Mouse (Mus musculus): ENCODE data around the gene Cdh23. TPM values are rescaled to one million over a fixed set of nuclear protein-coding genes. Genes with fewer than 3 reads are reported as not detected.

Gene Cdh23
- polyA plus RNA-seq, 1 experiment from 2014 or later: 0.90 TPM

- H3K27me3 ChIP-seq: no peaks in the 10 kb centered on the region
- H3K9ac ChIP-seq: no peak overlapping the region
- ATAC-seq (ENCODE audit: insufficient number of reproducible peaks, insufficient read depth, low FRiP score, low TSS enrichment): no peak
- no peaks in the 10 kb centered on the region for H3K9me3 ChIP-seq
- H3K4me3 ChIP-seq: no peak overlapping the region
- H3K27ac ChIP-seq: no peak overlapping the region
- no peaks in the 10 kb centered on the region for H3K4me1 ChIP-seq
- H3K4me2 ChIP-seq (replicated peaks): no peak overlapping the region
- H3K36me3 ChIP-seq: no peaks in the 10 kb centered on the region
- 87% methylated on average over 4 of the region's 4 CpGs for WGBS
These were observed 10.0 kb upstream of the Cdh23 start for GRCm38 (mm10) chr10:60706268-60706667.

DNA sequence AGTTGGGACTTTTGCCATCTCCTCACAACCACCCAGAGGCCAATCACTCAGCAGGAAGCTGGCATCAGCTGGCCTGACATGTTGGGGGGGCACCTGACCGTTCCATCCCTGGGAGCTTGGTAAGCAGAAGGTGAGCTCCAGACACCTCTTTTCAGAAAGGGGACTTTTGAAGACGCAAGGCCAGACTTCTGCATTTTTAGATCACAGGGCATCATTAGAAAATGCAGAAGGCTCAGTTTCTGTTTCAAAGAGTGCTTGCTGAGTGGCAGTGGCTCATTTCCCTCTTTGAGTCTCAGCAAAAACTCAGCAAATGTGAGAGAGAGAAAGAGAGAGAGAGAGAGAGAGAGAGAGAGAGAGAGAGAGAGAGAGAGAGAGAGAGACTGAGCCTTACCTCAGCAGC, 8.8 kb upstream of the Cdh23 start:
- ATAC-seq (ENCODE audit: insufficient number of reproducible peaks, insufficient read depth, low FRiP score, low TSS enrichment): no peak
- Histone ChIP-seq H3K27ac (no peak overlapping the region), H3K4me2 (replicated peaks) (no peak overlapping the region), H3K27me3 (0 out of 2 replicates have a peak, but pooled peaks cover 3% of the 10 kb centered on the region), H3K9me3 (no peaks in the 10 kb centered on the region), H3K4me3 (no peak overlapping the region), H3K9ac (no peak overlapping the region), H3K4me1 (no peaks in the 10 kb centered on the region), H3K36me3 (no peaks in the 10 kb centered on the region)
- 72% methylated on average over 2 of the region's 2 CpGs for WGBS

- Histone ChIP-seq H3K9me3 (no peaks in the 10 kb centered on the region), H3K36me3 (no peaks in the 10 kb centered on the region), H3K4me1 (peaks cover 11% of the 10 kb centered on the region), H3K4me3 (no peak overlapping the region), H3K27ac (no peak overlapping the region), H3K4me2 (replicated peaks) (no peak overlapping the region), H3K27me3 (peaks cover 7% of the 10 kb centered on the region; the same call in 1 of the 2 replicates), H3K9ac (no peak overlapping the region)
- 83% methylated on average over 6 of the region's 6 CpGs for WGBS
- ATAC-seq (ENCODE audit: insufficient number of reproducible peaks, insufficient read depth, low FRiP score, low TSS enrichment): no peak
These were observed 1.5 kb upstream of the Cdh23 start for GRCm38 (mm10) chr10:60697775-60698174.

DNA sequence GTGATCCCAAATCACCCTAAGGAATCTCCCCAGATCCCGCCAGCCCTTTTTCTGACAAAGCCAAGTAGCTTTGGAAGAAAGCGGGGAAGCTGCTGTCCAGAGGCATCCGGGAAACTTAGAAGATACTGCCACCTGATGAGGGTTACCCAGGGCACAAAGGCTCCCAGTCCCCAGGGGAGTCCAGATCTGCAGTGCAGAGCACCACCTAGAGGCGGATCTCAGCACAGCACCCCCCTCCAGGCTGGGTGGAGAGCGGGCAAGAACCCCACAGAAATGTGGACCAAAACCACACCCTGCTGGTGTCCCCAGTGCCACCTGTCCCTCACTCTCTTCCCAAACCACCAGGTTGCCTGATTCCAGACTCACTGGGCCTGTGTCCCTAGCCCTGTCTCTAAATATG, 685 bp upstream of the Cdh23 start:
- H3K4me2 ChIP-seq (replicated peaks): no peak overlapping the region
- peaks cover 7% of the 10 kb centered on the region; the same call in 1 of the 2 replicates for H3K27me3 ChIP-seq
- WGBS: 14% methylated on average over 5 of the region's 5 CpGs
- H3K9me3 ChIP-seq: no peaks in the 10 kb centered on the region
- no peak overlapping the region for H3K27ac ChIP-seq
- no peaks in the 10 kb centered on the region for H3K36me3 ChIP-seq
- no peak for ATAC-seq (ENCODE audit: insufficient number of reproducible peaks, insufficient read depth, low FRiP score, low TSS enrichment)
- H3K4me3 ChIP-seq: no peak overlapping the region
- peaks cover 17% of the 10 kb centered on the region for H3K4me1 ChIP-seq
- H3K9ac ChIP-seq: no peak overlapping the region

DNA sequence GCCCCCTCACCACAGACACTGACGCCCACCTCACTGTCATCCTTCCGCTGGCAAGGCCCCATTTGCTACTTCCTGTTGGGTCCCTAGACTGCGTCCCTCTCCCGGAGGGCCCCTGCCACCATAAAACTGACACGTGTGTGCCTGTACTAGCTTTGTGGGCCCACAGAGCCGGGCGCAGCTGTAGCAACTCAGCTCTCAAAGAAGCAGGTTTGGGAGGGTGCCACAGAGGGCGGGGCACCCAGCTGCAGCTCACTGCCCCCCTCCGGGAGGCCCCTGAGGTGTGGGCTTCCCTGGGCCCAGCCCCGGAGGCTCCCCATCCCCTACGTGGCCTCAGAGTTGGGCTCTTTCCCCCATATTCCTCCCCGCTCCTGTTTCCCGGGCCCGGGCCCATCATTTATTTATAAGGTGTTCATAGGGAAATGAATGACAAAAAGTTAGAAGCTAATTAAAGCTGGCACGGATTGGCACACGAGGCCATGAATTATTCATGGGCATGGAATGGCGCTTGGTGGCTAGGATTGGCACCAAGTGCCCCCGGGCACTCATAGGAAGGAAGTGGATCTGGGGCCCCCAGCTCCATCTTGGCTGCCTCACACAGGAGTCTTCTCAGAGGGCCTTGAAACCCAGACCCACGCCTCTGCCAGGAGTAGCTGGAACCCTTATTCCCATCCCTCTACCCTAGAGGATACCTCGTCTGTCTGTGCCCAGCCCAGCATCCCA, 4.5 kb downstream of the Cdh23 start:
- H3K4me1 ChIP-seq: peaks cover 18% of the 10 kb centered on the region
- no peak overlapping the region for H3K27ac ChIP-seq
- H3K9me3 ChIP-seq: no peaks in the 10 kb centered on the region
- H3K27me3 ChIP-seq: peaks cover 35% of the 10 kb centered on the region
- 82% methylated on average over 20 of the region's 20 CpGs for WGBS
- no peaks in the 10 kb centered on the region for H3K36me3 ChIP-seq
- H3K4me2 ChIP-seq (replicated peaks): no peak overlapping the region
- no peak overlapping the region for H3K4me3 ChIP-seq
- no peak overlapping the region for H3K9ac ChIP-seq
- ATAC-seq (ENCODE audit: insufficient number of reproducible peaks, insufficient read depth, low FRiP score, low TSS enrichment): no peak

- H3K9ac ChIP-seq: no peak overlapping the region
- WGBS: 45% methylated on average over 6 of the region's 6 CpGs
- H3K27me3 ChIP-seq: peaks cover 43% of the 10 kb centered on the region
- H3K4me3 ChIP-seq: no peak overlapping the region
- no peaks in the 10 kb centered on the region for H3K36me3 ChIP-seq
- H3K27ac ChIP-seq: no peak overlapping the region
- no peaks in the 10 kb centered on the region for H3K9me3 ChIP-seq
- H3K4me2 ChIP-seq (replicated peaks): no peak overlapping the region
- ATAC-seq (ENCODE audit: insufficient number of reproducible peaks, insufficient read depth, low FRiP score, low TSS enrichment): no peak
- peaks cover 27% of the 10 kb centered on the region for H3K4me1 ChIP-seq
These were observed 5.3 kb downstream of the Cdh23 start for GRCm38 (mm10) chr10:60690960-60691359.

DNA sequence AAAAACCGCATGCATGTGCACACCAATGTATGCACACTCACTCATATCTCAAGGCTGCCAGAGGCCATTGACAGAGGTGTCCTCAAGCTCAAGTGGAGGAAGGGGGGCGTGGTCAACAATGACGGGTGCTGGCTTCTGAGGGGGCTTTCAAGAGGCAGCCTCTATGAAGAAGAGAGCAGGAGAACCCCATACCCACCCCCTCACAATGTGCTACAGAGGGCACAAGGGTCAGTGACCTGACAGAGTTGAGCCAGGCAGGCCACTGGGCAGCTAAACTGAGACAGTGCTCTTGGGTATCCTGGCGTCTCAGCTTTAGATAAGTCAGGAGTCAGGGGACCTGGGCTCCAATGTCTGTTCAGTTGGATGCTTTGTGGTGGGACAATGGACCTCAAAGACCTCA, 6.9 kb downstream of the Cdh23 start:
- peaks cover 59% of the 10 kb centered on the region for H3K27me3 ChIP-seq
- peaks cover 27% of the 10 kb centered on the region for H3K4me1 ChIP-seq
- H3K4me3 ChIP-seq: no peak overlapping the region
- H3K9me3 ChIP-seq: no peaks in the 10 kb centered on the region
- 74% methylated on average over 4 of the region's 4 CpGs for WGBS
- H3K36me3 ChIP-seq: no peaks in the 10 kb centered on the region
- no peak for ATAC-seq (ENCODE audit: insufficient number of reproducible peaks, insufficient read depth, low FRiP score, low TSS enrichment)
- no peak overlapping the region for H3K9ac ChIP-seq
- no peak overlapping the region for H3K4me2 ChIP-seq (replicated peaks)
- no peak overlapping the region for H3K27ac ChIP-seq

DNA sequence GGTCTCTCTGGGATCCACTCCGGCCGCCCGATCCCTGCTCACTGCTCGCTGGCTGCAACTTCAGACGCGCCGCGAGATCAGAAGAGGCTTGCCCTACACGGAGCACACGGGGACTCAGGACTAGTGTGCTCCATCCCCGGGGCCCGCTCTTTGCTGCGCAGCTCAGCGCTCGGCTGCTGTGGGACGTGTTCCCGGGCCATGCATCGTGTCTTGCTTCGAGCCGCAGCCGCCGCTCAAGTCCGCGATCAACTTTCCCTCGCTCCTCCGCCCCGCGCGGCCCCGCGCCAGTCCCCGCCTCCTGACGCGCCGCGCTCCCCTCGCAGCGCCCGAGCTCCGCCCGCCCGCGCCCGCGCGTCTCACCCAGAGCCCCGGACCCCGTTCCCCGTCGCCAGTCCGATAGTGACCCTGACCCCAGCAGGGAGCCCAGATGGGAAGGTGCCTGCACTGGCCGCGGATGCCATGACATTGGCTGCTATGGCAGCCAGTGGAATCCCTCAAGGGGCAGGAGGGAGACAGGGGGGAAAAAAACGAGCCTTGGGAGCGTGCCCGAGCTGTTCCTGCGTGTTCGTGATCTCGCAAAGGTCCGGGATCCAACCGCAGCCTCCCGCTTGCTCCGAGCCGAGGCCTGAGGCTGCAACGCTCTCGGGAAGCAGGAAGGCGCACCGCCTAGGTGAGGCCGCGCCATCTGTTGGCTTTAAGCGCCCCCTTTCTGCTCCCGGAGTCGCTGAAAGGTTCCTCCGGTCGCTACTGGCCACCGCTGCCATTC, 9.1 kb downstream of the Cdh23 start:
- no peaks in the 10 kb centered on the region for H3K9me3 ChIP-seq
- peaks cover 10% of the 10 kb centered on the region; the same call in 1 of the 2 replicates for H3K4me1 ChIP-seq
- peak overlapping the region; percentile 59 for H3K4me3 ChIP-seq
- peaks cover 73% of the 10 kb centered on the region for H3K27me3 ChIP-seq
- no peaks in the 10 kb centered on the region for H3K36me3 ChIP-seq
- ATAC-seq (ENCODE audit: insufficient number of reproducible peaks, insufficient read depth, low FRiP score, low TSS enrichment): peak; percentile 53
- WGBS: 1% methylated on average over 76 of the region's 76 CpGs
- no peak overlapping the region for H3K27ac ChIP-seq
- H3K9ac ChIP-seq: peak overlapping the region; percentile 67
- peak overlapping the region; percentile 99 for H3K4me2 ChIP-seq (replicated peaks)

DNA sequence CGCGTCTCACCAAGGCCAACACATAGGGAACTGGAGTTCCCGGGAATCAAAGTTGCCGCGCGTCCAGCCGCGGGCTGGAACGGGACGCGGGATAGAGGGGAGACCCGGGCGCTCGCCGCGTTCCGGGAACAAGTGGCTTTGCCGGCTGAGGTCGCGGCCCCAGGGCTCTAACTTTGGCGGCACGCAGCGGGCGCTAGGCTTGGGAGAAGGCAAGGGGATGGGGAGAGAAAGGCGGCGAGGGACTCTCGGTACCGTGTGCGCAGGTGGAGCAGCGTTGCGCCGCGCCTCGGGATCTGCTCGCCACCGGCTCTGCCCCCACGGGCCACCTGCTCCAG, 9.7 kb downstream of the Cdh23 start:
- no peaks in the 10 kb centered on the region for H3K9me3 ChIP-seq
- no peak overlapping the region for H3K27ac ChIP-seq
- no peaks in the 10 kb centered on the region for H3K36me3 ChIP-seq
- H3K27me3 ChIP-seq: peaks cover 73% of the 10 kb centered on the region
- H3K9ac ChIP-seq: peak overlapping the region; percentile 67
- ATAC-seq (ENCODE audit: insufficient number of reproducible peaks, insufficient read depth, low FRiP score, low TSS enrichment): no peak; the same call in 1 of the 2 replicates
- H3K4me1 ChIP-seq: peaks cover 9% of the 10 kb centered on the region; the same call in 1 of the 2 replicates
- peak overlapping the region; percentile 59 for H3K4me3 ChIP-seq
- peak overlapping the region; percentile 99 for H3K4me2 ChIP-seq (replicated peaks)
- WGBS: 1% methylated on average over 37 of the region's 37 CpGs

DNA sequence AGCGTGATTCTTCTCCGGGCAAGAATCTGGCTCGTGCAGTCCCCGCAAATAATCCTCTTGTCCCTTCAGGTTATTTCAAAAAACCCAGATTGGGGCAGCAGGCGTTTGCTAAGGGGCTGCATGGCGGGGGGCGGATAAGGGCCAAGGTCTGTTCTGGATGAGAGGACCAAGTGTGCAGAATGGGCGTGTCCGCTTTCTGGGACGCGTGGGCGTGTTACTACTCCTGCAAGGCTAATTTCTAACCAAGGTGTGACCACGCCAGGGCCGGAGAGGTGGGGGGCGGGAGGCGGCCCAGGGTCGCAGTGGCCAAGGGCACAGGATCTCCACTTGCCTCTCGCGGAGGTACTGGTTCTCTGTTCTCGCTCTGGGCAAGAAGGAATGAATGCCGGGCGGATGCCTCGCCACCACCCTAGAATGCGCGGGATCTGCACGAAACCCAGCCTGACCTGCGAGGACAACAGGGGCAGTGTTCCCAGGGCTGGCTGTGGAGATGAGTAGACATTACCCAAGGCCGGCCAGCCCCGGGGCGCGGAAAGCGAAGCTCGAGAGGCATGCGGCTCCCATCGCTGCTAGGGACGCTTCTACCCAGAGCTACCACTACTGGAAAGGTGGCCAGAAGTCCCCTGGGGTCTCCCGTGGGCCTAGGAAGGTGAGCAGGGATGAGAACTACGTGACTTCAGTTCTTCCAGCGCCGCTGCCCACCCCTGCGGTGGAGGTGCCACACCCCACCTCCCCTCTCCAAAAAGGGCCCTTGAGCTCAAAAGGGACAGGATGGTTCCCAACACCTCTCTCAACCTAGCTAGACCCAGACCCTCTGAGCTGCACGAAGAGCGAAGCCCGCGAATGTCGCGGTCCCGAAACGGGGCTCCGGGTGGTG, 10.3 kb downstream of the Cdh23 start:
- ATAC-seq (ENCODE audit: insufficient number of reproducible peaks, insufficient read depth, low FRiP score, low TSS enrichment): no peak

DNA sequence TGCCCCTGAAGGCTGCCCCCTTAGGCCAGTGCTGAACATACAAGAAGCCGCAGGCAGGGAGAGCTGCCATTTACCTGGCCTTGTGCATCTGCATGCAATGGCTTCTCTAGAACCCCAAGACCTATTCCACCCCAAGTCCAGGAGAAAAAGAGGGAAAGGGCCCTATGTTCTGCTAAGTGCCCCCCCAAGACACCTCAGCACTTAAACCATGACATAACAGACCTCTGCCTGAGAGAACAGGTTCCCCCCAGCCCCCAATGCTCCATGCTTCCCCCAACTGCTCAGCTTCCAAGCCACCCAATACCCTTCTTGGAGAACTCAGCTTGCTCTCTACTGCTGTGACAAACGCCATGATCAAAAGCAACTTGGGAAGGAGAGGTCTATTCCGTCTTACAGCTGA, 17.4 kb downstream of the Cdh23 start:
- H3K4me2 ChIP-seq (replicated peaks): no peak overlapping the region
- no peak overlapping the region for H3K27ac ChIP-seq
- H3K4me3 ChIP-seq: no peak overlapping the region
- no peaks in the 10 kb centered on the region for H3K36me3 ChIP-seq
- ATAC-seq (ENCODE audit: insufficient number of reproducible peaks, insufficient read depth, low FRiP score, low TSS enrichment): no peak
- no peaks in the 10 kb centered on the region for H3K4me1 ChIP-seq
- H3K27me3 ChIP-seq: peaks cover 9% of the 10 kb centered on the region
- no peak overlapping the region for H3K9ac ChIP-seq
- WGBS: 73% methylated on average over 3 of the region's 3 CpGs
- no peaks in the 10 kb centered on the region for H3K9me3 ChIP-seq

More for the DNA sequence above, 10.3 kb downstream of the Cdh23 start:
- H3K27ac ChIP-seq: no peak overlapping the region
- WGBS: 6% methylated on average over 50 of the region's 50 CpGs
- no peaks in the 10 kb centered on the region for H3K36me3 ChIP-seq
- H3K4me3 ChIP-seq: peak overlapping the region; percentile 59
- peaks cover 9% of the 10 kb centered on the region; the same call in 1 of the 2 replicates for H3K4me1 ChIP-seq
- peak overlapping the region; percentile 99 for H3K4me2 ChIP-seq (replicated peaks)
- H3K9me3 ChIP-seq: no peaks in the 10 kb centered on the region
- H3K9ac ChIP-seq: peak overlapping the region; percentile 67
- peaks cover 73% of the 10 kb centered on the region for H3K27me3 ChIP-seq
